Mouse (Mus musculus): Measurements from ENCODE around the gene Dcpp2. TPM values are rescaled to one million over a fixed set of nuclear protein-coding genes. Genes with fewer than 3 reads are reported as not detected.

The Dcpp2 gene
- polyA plus RNA-seq, 1 experiment from 2014 or later = not detected

Other genes starting within 250 kb of the Dcpp2 start
- gene Mmp25, start 235.6 kb upstream of the Dcpp2 start, polyA plus RNA-seq (2016; fragmentation: Nextera tagmentation; extraction: Ambion mirVana) = 0.89 and 1.1 TPM in 2 replicates
- gene Bicdl2, start 220.4 kb upstream of the Dcpp2 start, polyA plus RNA-seq (2016; fragmentation: Nextera tagmentation; extraction: Ambion mirVana) = 0.32 TPM in 1 of 2 replicates, not detected in the other
- gene Hcfc1r1, start 207.3 kb upstream of the Dcpp2 start, polyA plus RNA-seq (2016; fragmentation: Nextera tagmentation; extraction: Ambion mirVana) = 29.5 and 36.4 TPM in 2 replicates
- gene Thoc6, start 207.0 kb upstream of the Dcpp2 start, polyA plus RNA-seq (2016; fragmentation: Nextera tagmentation; extraction: Ambion mirVana) = 74.2 and 77.3 TPM in 2 replicates
- gene Tnfrsf12a, start 203.4 kb upstream of the Dcpp2 start, polyA plus RNA-seq (2016; fragmentation: Nextera tagmentation; extraction: Ambion mirVana) = 3.2 and 3.8 TPM in 2 replicates
- gene Cldn6, start 201.6 kb upstream of the Dcpp2 start, polyA plus RNA-seq (2016; fragmentation: Nextera tagmentation; extraction: Ambion mirVana) = 3.5 and 10.1 TPM in 2 replicates
- 1.5 and 3.1 TPM in 2 replicates for gene Cldn9, start 196.9 kb upstream of the Dcpp2 start, polyA plus RNA-seq (2016; fragmentation: Nextera tagmentation; extraction: Ambion mirVana)
- gene 1520401A03Rik, start 158.1 kb upstream of the Dcpp2 start, polyA plus RNA-seq (2016; fragmentation: Nextera tagmentation; extraction: Ambion mirVana) = not detected in 2 replicates
- 58.5 and 59.7 TPM in 2 replicates for gene Pkmyt1, start 154.5 kb upstream of the Dcpp2 start, polyA plus RNA-seq (2016; fragmentation: Nextera tagmentation; extraction: Ambion mirVana)
- 27.6 and 36.2 TPM in 2 replicates for gene Paqr4, start 140.0 kb upstream of the Dcpp2 start, polyA plus RNA-seq (2016; fragmentation: Nextera tagmentation; extraction: Ambion mirVana)
- 1.7 and 2.3 TPM in 2 replicates for gene Kremen2, start 135.0 kb upstream of the Dcpp2 start, polyA plus RNA-seq (2016; fragmentation: Nextera tagmentation; extraction: Ambion mirVana)
- gene Flywch1, start 109.3 kb upstream of the Dcpp2 start, polyA plus RNA-seq (2016; fragmentation: Nextera tagmentation; extraction: Ambion mirVana) = 187 and 202 TPM in 2 replicates
- gene Flywch2, start 94.8 kb upstream of the Dcpp2 start, polyA plus RNA-seq (2016; fragmentation: Nextera tagmentation; extraction: Ambion mirVana) = 19.5 and 23.4 TPM in 2 replicates
- 509 and 515 TPM in 2 replicates for gene Srrm2, start 90.3 kb upstream of the Dcpp2 start, polyA plus RNA-seq (2016; fragmentation: Nextera tagmentation; extraction: Ambion mirVana)
- gene Elob, start 51.7 kb upstream of the Dcpp2 start, polyA plus RNA-seq (2016; fragmentation: Nextera tagmentation; extraction: Ambion mirVana) = 1,078 TPM in 2 replicates
- 0.28 and 0.52 TPM in 2 replicates for gene Prss33, start 44.8 kb upstream of the Dcpp2 start, polyA plus RNA-seq (2016; fragmentation: Nextera tagmentation; extraction: Ambion mirVana)
- not detected in 2 replicates for gene Prss32, start 37.0 kb upstream of the Dcpp2 start, polyA plus RNA-seq (2016; fragmentation: Nextera tagmentation; extraction: Ambion mirVana)
- 1.7 and 2.3 TPM in 2 replicates for gene Prss41, start 36.7 kb upstream of the Dcpp2 start, polyA plus RNA-seq (2016; fragmentation: Nextera tagmentation; extraction: Ambion mirVana)
- gene Prss21, start 12.8 kb upstream of the Dcpp2 start, polyA plus RNA-seq (2016; fragmentation: Nextera tagmentation; extraction: Ambion mirVana) = not detected in 2 replicates
- gene Dcpp1, start within 50 bp of the Dcpp2 start, polyA plus RNA-seq (2016; fragmentation: Nextera tagmentation; extraction: Ambion mirVana) = not detected in 2 replicates
- not detected in 2 replicates for gene Dcpp3, start 36.6 kb downstream of the Dcpp2 start, polyA plus RNA-seq (2016; fragmentation: Nextera tagmentation; extraction: Ambion mirVana)
- gene Sbp, start 60.8 kb downstream of the Dcpp2 start, polyA plus RNA-seq (2016; fragmentation: Nextera tagmentation; extraction: Ambion mirVana) = not detected in 2 replicates
- gene Sbpl, start 74.4 kb downstream of the Dcpp2 start, polyA plus RNA-seq (2016; fragmentation: Nextera tagmentation; extraction: Ambion mirVana) = not detected in 2 replicates
- gene Prss30, start 99.7 kb downstream of the Dcpp2 start, polyA plus RNA-seq (2016; fragmentation: Nextera tagmentation; extraction: Ambion mirVana) = not detected in 2 replicates
- gene Prss22, start 117.2 kb downstream of the Dcpp2 start, polyA plus RNA-seq (2016; fragmentation: Nextera tagmentation; extraction: Ambion mirVana) = 0.26 TPM in 2 replicates
- gene Prss27, start 157.3 kb downstream of the Dcpp2 start, polyA plus RNA-seq (2016; fragmentation: Nextera tagmentation; extraction: Ambion mirVana) = 0.10 TPM in 1 of 2 replicates, not detected in the other
- gene Kctd5, start 192.6 kb downstream of the Dcpp2 start, polyA plus RNA-seq (2016; fragmentation: Nextera tagmentation; extraction: Ambion mirVana) = 91.1 and 91.5 TPM in 2 replicates

All from midbrain, embryonic 10.5 days (tissue).